Mouse (Mus musculus): ENCODE measurements around the gene Rraga.

DNA sequence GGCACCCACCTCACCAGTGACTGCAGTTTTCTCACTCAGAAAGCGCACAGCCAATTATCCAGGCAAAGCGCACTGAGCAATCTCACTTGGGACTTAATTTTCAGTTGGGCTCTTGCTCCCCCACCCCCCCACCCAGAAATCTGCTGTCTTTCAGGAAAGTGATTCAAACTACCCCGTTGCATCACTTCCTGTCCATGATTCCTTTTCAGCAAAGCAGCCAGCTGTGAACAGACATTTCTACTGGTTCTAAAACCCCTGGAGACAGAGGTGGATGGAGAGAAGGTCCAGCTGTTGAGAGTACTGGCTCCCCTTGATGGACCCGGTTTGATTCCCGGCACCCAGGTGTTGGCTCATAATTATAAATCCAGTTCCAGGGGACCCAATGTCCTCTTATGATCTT lies 50.0 kb downstream of the Rraga start:
- TF ChIP-seq CTCF (IDR thresholded peaks at IDR 0.05; ENCODE audit: borderline replicate concordance, extremely low read depth, insufficient read depth, insufficient read length) (no peak), POLR2A (IDR thresholded peaks at IDR 0.05; ENCODE audit: borderline replicate concordance, extremely low read depth, insufficient read depth, insufficient read length, poor library complexity, severe bottlenecking) (no peak)

Measured in brain, embryonic 14.5 days (tissue).